Mouse (Mus musculus): ENCODE measurements around the gene Ppp4r1. TPM values are rescaled to one million over a fixed set of nuclear protein-coding genes. Genes with fewer than 3 reads are reported as not detected.

Gene Ppp4r1
- polyA plus RNA-seq, 1 experiment from 2014 or later, result 65.1 TPM

- H3K27me3 ChIP-seq (ENCODE audit: control insufficient read depth, insufficient read depth, low read length), result no peaks in the 10 kb centered on the region
- no peak overlapping the region for H3K4me3 ChIP-seq (ENCODE audit: low read depth, low read length)
- no peak overlapping the region for H3K4me2 ChIP-seq (ENCODE audit: low read depth, low read length)
- DNase-seq (ENCODE audit: low spot score) (no peak), ATAC-seq (replicated peaks; ENCODE audit: insufficient number of reproducible peaks, low FRiP score, low TSS enrichment, low read depth) (no peak)
- H3K36me3 ChIP-seq (replicated peaks; ENCODE audit: control insufficient read depth, insufficient read depth, low read depth, low read length), result no peaks in the 10 kb centered on the region
- H3K9me3 ChIP-seq (replicated peaks; ENCODE audit: control insufficient read depth, low read length), result no peaks in the 10 kb centered on the region
- H3K27ac ChIP-seq (replicated peaks; ENCODE audit: low read depth, low read length), result no peak overlapping the region
- 90% methylated on average over 3 of the region's 3 CpGs for WGBS
- H3K9ac ChIP-seq (replicated peaks; ENCODE audit: low read length), result no peak overlapping the region
- H3K4me1 ChIP-seq (ENCODE audit: control insufficient read depth, insufficient read depth, low read length), result no peaks in the 10 kb centered on the region
Observed at GRCm38 (mm10) chr17:65755857-65756256, 26.5 kb upstream of the Ppp4r1 start.

- Histone ChIP-seq H3K9ac (replicated peaks; ENCODE audit: low read length) (no peak overlapping the region), H3K4me3 (ENCODE audit: low read depth, low read length) (no peak overlapping the region), H3K27me3 (ENCODE audit: control insufficient read depth, insufficient read depth, low read length) (no peaks in the 10 kb centered on the region), H3K4me2 (ENCODE audit: low read depth, low read length) (no peak overlapping the region), H3K36me3 (replicated peaks; ENCODE audit: control insufficient read depth, insufficient read depth, low read depth, low read length) (no peaks in the 10 kb centered on the region), H3K27ac (replicated peaks; ENCODE audit: low read depth, low read length) (no peak overlapping the region), H3K9me3 (replicated peaks; ENCODE audit: control insufficient read depth, low read length) (no peaks in the 10 kb centered on the region), H3K4me1 (ENCODE audit: control insufficient read depth, insufficient read depth, low read length) (no peaks in the 10 kb centered on the region)
- DNase-seq (ENCODE audit: low spot score) (no peak), ATAC-seq (replicated peaks; ENCODE audit: insufficient number of reproducible peaks, low FRiP score, low TSS enrichment, low read depth) (no peak)
- WGBS, result 79% methylated on average over 6 of the region's 6 CpGs
Observed at GRCm38 (mm10) chr17:65757150-65757549, 25.2 kb upstream of the Ppp4r1 start.

GRCm38 (mm10) chr17:65763221-65763620, 19.2 kb upstream of the Ppp4r1 start:
- Histone ChIP-seq H3K9ac (replicated peaks; ENCODE audit: low read length) (no peak overlapping the region), H3K27me3 (ENCODE audit: control insufficient read depth, insufficient read depth, low read length) (no peaks in the 10 kb centered on the region), H3K4me1 (ENCODE audit: control insufficient read depth, insufficient read depth, low read length) (no peaks in the 10 kb centered on the region), H3K27ac (replicated peaks; ENCODE audit: low read depth, low read length) (no peak overlapping the region), H3K36me3 (replicated peaks; ENCODE audit: control insufficient read depth, insufficient read depth, low read depth, low read length) (no peaks in the 10 kb centered on the region), H3K4me2 (ENCODE audit: low read depth, low read length) (no peak overlapping the region), H3K4me3 (ENCODE audit: low read depth, low read length) (no peak overlapping the region), H3K9me3 (replicated peaks; ENCODE audit: control insufficient read depth, low read length) (no peaks in the 10 kb centered on the region)
- DNase-seq (ENCODE audit: low spot score) (no peak), ATAC-seq (replicated peaks; ENCODE audit: insufficient number of reproducible peaks, low FRiP score, low TSS enrichment, low read depth) (no peak)
- WGBS, result 96% methylated on average over 14 of the region's 14 CpGs

GRCm38 (mm10) chr17:65768486-65768885, 13.9 kb upstream of the Ppp4r1 start:
- no peak overlapping the region for H3K9ac ChIP-seq (replicated peaks; ENCODE audit: low read length)
- H3K27me3 ChIP-seq (ENCODE audit: control insufficient read depth, insufficient read depth, low read length), result no peaks in the 10 kb centered on the region
- no peaks in the 10 kb centered on the region for H3K9me3 ChIP-seq (replicated peaks; ENCODE audit: control insufficient read depth, low read length)
- H3K4me2 ChIP-seq (ENCODE audit: low read depth, low read length), result no peak overlapping the region
- no peak overlapping the region for H3K4me3 ChIP-seq (ENCODE audit: low read depth, low read length)
- ATAC-seq (replicated peaks; ENCODE audit: insufficient number of reproducible peaks, low FRiP score, low TSS enrichment, low read depth), result no peak
- peak; percentile 25 for DNase-seq (ENCODE audit: low spot score)
- no peaks in the 10 kb centered on the region for H3K36me3 ChIP-seq (replicated peaks; ENCODE audit: control insufficient read depth, insufficient read depth, low read depth, low read length)
- peaks cover 4% of the 10 kb centered on the region; the same call in 1 of the 2 replicates for H3K4me1 ChIP-seq (ENCODE audit: control insufficient read depth, insufficient read depth, low read length)
- WGBS, result 77% methylated on average over 5 of the region's 5 CpGs
- no peak overlapping the region for H3K27ac ChIP-seq (replicated peaks; ENCODE audit: low read depth, low read length)

- 15% methylated on average over 17 of the region's 17 CpGs for WGBS
Observed at GRCm38 (mm10) chr17:65770982-65771915, 11.1 kb upstream of the Ppp4r1 start.

GRCm38 (mm10) chr17:65771951-65772934, 10.1 kb upstream of the Ppp4r1 start, which contains the start of gene Rab31:
Gene Rab31, minus strand, starts transcription at chr17:65772752.
- Histone ChIP-seq H3K9me3 (replicated peaks; ENCODE audit: control insufficient read depth, low read length) (no peaks in the 10 kb centered on the region), H3K9ac (replicated peaks; ENCODE audit: low read length) (peak within 1 kb of the TSS; percentile 87), H3K4me1 (ENCODE audit: control insufficient read depth, insufficient read depth, low read length) (peaks cover 4% of the 10 kb centered on the region; the same call in 1 of the 2 replicates), H3K4me3 (ENCODE audit: low read depth, low read length) (peak within 1 kb of the TSS; percentile 69), H3K36me3 (replicated peaks; ENCODE audit: control insufficient read depth, insufficient read depth, low read depth, low read length) (no peaks in the 10 kb centered on the region), H3K27me3 (ENCODE audit: control insufficient read depth, insufficient read depth, low read length) (no peaks in the 10 kb centered on the region), H3K27ac (replicated peaks; ENCODE audit: low read depth, low read length) (0 out of 2 replicates have a peak within 1 kb of the TSS, but pooled peaks have one; percentile 28), H3K4me2 (ENCODE audit: low read depth, low read length) (peak within 1 kb of the TSS; percentile 88)
- peak; percentile 75 for DNase-seq (ENCODE audit: low spot score)
- 0% methylated on average over 71 of the region's 75 CpGs for WGBS
- ATAC-seq (replicated peaks; ENCODE audit: insufficient number of reproducible peaks, low FRiP score, low TSS enrichment, low read depth), result peak; percentile 83

More at GRCm38 (mm10) chr17:65770982-65771915, 11.1 kb upstream of the Ppp4r1 start:
- no peaks in the 10 kb centered on the region for H3K36me3 ChIP-seq (replicated peaks; ENCODE audit: control insufficient read depth, insufficient read depth, low read depth, low read length)
- H3K27ac ChIP-seq (replicated peaks; ENCODE audit: low read depth, low read length), result no peak overlapping the region
- no peaks in the 10 kb centered on the region for H3K9me3 ChIP-seq (replicated peaks; ENCODE audit: control insufficient read depth, low read length)
- peak overlapping the region; percentile 87 for H3K9ac ChIP-seq (replicated peaks; ENCODE audit: low read length)
- H3K4me2 ChIP-seq (ENCODE audit: low read depth, low read length), result peak overlapping the region; percentile 88
- peaks cover 4% of the 10 kb centered on the region; the same call in 1 of the 2 replicates for H3K4me1 ChIP-seq (ENCODE audit: control insufficient read depth, insufficient read depth, low read length)
- H3K27me3 ChIP-seq (ENCODE audit: control insufficient read depth, insufficient read depth, low read length), result no peaks in the 10 kb centered on the region
- DNase-seq (ENCODE audit: low spot score) (no peak), ATAC-seq (replicated peaks; ENCODE audit: insufficient number of reproducible peaks, low FRiP score, low TSS enrichment, low read depth) (no peak)
- peak overlapping the region; percentile 69 for H3K4me3 ChIP-seq (ENCODE audit: low read depth, low read length)

- no peak overlapping the region for H3K4me2 ChIP-seq (ENCODE audit: low read depth, low read length)
- H3K4me1 ChIP-seq (ENCODE audit: control insufficient read depth, insufficient read depth, low read length), result peaks cover 4% of the 10 kb centered on the region; the same call in 1 of the 2 replicates
- no peak overlapping the region for H3K27ac ChIP-seq (replicated peaks; ENCODE audit: low read depth, low read length)
- H3K36me3 ChIP-seq (replicated peaks; ENCODE audit: control insufficient read depth, insufficient read depth, low read depth, low read length), result no peaks in the 10 kb centered on the region
- H3K9ac ChIP-seq (replicated peaks; ENCODE audit: low read length), result no peak overlapping the region
- no peaks in the 10 kb centered on the region for H3K9me3 ChIP-seq (replicated peaks; ENCODE audit: control insufficient read depth, low read length)
- no peak overlapping the region for H3K4me3 ChIP-seq (ENCODE audit: low read depth, low read length)
- no peaks in the 10 kb centered on the region for H3K27me3 ChIP-seq (ENCODE audit: control insufficient read depth, insufficient read depth, low read length)
- DNase-seq (ENCODE audit: low spot score) (no peak), ATAC-seq (replicated peaks; ENCODE audit: insufficient number of reproducible peaks, low FRiP score, low TSS enrichment, low read depth) (no peak)
- WGBS, result 61% methylated on average over 4 of the region's 4 CpGs
Observed at GRCm38 (mm10) chr17:65773617-65774016, 8.8 kb upstream of the Ppp4r1 start.

All from embryonic facial prominence, embryonic 11.5 days (tissue).